Mouse (Mus musculus): Measurements from ENCODE around the gene Itgb6. TPM values are rescaled to one million over a fixed set of nuclear protein-coding genes. Genes with fewer than 3 reads are reported as not detected.

The Itgb6 gene
- polyA plus RNA-seq, 1 experiment from 2014 or later = 10.0 TPM

DNA sequence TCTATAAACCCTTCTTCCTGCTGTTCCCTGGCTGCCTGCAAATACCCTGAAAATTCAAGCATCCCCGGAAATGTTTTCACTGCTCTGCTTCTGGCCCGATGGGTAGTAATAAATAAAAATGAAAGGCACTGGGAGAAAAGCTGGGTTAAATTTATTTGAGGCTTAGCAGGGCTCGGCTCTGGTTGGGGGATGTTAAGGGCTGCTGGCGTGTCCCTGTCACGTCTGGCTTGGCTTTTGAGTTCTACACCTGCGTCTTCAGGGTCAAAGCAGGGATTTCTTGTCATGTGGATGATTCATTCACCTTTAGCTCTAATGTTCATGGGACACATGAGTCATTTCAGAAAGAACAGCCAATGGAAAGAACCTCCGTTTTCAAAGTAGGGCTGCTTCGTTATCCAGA is 26.7 kb downstream of the Itgb6 start:
- Histone ChIP-seq H3K27me3 (ENCODE audit: control insufficient read depth, insufficient read depth, low read depth, low read length) (no peaks in the 10 kb centered on the region), H3K27ac (ENCODE audit: low read length) (no peak overlapping the region; the same call in 1 of the 2 replicates), H3K4me3 (ENCODE audit: low read length) (no peak overlapping the region), H3K4me2 (ENCODE audit: low read depth, low read length) (no peak overlapping the region), H3K9me3 (ENCODE audit: control insufficient read depth, low read length) (no peaks in the 10 kb centered on the region), H3K9ac (ENCODE audit: low read length) (no peak overlapping the region), H3K36me3 (ENCODE audit: control insufficient read depth, insufficient read depth, low read length) (no peaks in the 10 kb centered on the region), H3K4me1 (replicated peaks; ENCODE audit: control insufficient read depth, insufficient read depth, low read length) (peaks cover 31% of the 10 kb centered on the region)
- WGBS = 58% methylated on average over 8 of the region's 8 CpGs
- no peak for ATAC-seq (ENCODE audit: low read depth)

DNA sequence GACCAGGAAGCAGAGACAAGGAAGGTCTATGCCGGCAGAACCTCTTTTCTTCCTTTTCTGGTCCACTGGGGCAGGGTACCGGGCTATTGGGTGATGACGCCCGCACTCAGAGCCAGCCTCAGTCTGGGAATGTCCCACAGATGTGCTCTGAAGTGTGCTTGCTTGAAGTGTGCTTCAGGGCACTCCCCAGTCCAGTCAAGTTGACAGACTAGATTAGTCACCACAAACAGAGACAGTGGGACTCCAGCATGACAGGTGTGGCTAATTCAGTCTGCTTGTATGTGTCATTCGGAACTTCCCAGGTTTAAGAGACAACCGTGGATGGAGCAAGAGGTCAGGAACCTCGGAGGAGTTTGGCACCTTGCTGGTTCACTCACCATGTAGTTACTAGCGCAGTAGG is 27.9 kb downstream of the Itgb6 start:
- ATAC-seq (ENCODE audit: low read depth) = peak; percentile 56
- H3K36me3 ChIP-seq (ENCODE audit: control insufficient read depth, insufficient read depth, low read length) = no peaks in the 10 kb centered on the region
- no peak overlapping the region for H3K4me3 ChIP-seq (ENCODE audit: low read length)
- WGBS = 52% methylated on average over 8 of the region's 8 CpGs
- no peak overlapping the region for H3K9ac ChIP-seq (ENCODE audit: low read length)
- H3K27ac ChIP-seq (ENCODE audit: low read length) = 0 out of 2 replicates have a peak overlapping the region, but pooled peaks have one; percentile 50
- peaks cover 33% of the 10 kb centered on the region for H3K4me1 ChIP-seq (replicated peaks; ENCODE audit: control insufficient read depth, insufficient read depth, low read length)
- no peak overlapping the region for H3K4me2 ChIP-seq (ENCODE audit: low read depth, low read length)
- H3K9me3 ChIP-seq (ENCODE audit: control insufficient read depth, low read length) = no peaks in the 10 kb centered on the region
- H3K27me3 ChIP-seq (ENCODE audit: control insufficient read depth, insufficient read depth, low read depth, low read length) = no peaks in the 10 kb centered on the region

DNA sequence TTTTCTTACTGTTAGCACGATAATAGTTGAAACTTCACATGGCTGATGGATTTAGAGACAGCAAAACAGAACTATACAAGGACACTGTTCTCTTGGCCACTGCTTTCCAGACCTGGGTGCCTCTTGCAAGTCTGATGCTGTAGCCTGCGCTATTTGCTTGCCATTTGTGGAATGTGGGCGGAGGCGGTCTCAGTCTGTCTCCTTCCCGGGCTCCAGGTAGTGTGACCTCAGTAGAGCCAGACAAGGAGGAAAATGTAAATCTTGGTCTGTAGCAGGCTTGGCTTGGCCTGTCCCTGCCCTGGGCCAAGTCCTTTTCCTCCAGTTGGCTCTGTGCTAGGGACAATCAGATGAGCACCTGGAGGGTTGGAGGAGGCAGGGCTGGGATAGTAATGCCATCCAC is 30.2 kb downstream of the Itgb6 start:
- H3K36me3 ChIP-seq (ENCODE audit: control insufficient read depth, insufficient read depth, low read length) = no peaks in the 10 kb centered on the region
- WGBS = 47% methylated on average over 5 of the region's 5 CpGs
- no peaks in the 10 kb centered on the region for H3K27me3 ChIP-seq (ENCODE audit: control insufficient read depth, insufficient read depth, low read depth, low read length)
- H3K4me1 ChIP-seq (replicated peaks; ENCODE audit: control insufficient read depth, insufficient read depth, low read length) = peaks cover 27% of the 10 kb centered on the region
- ATAC-seq (ENCODE audit: low read depth) = peak; percentile 45; the same call in 1 of the 2 replicates
- H3K4me2 ChIP-seq (ENCODE audit: low read depth, low read length) = no peak overlapping the region
- no peaks in the 10 kb centered on the region for H3K9me3 ChIP-seq (ENCODE audit: control insufficient read depth, low read length)
- H3K27ac ChIP-seq (ENCODE audit: low read length) = peak overlapping the region; percentile 61
- H3K4me3 ChIP-seq (ENCODE audit: low read length) = no peak overlapping the region
- no peak overlapping the region for H3K9ac ChIP-seq (ENCODE audit: low read length)

DNA sequence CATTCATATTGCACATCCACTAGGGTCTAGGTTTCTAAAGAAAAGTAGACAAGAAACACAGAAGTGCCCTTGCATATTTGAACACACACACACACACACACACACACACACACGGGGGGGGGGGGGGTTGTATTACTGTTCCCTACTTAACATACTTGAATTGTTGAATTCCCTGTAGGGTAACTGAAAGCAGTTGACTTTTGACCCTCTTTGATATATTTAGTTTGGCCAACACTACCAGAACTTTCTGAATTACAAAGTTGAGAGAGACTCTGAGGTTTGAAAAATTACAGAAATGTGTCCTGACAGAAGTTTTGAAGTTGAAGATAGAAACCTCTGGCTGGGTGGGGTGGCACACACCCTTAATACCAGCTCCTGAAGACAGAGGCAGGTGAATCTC is 32.2 kb downstream of the Itgb6 start:
- H3K27ac ChIP-seq (ENCODE audit: low read length) = peak overlapping the region; percentile 77
- H3K9me3 ChIP-seq (ENCODE audit: control insufficient read depth, low read length) = no peaks in the 10 kb centered on the region
- no peak overlapping the region for H3K4me2 ChIP-seq (ENCODE audit: low read depth, low read length)
- H3K4me3 ChIP-seq (ENCODE audit: low read length) = no peak overlapping the region
- no peaks in the 10 kb centered on the region for H3K36me3 ChIP-seq (ENCODE audit: control insufficient read depth, insufficient read depth, low read length)
- H3K27me3 ChIP-seq (ENCODE audit: control insufficient read depth, insufficient read depth, low read depth, low read length) = no peaks in the 10 kb centered on the region
- no peak for ATAC-seq (ENCODE audit: low read depth)
- H3K4me1 ChIP-seq (replicated peaks; ENCODE audit: control insufficient read depth, insufficient read depth, low read length) = peaks cover 20% of the 10 kb centered on the region
- H3K9ac ChIP-seq (ENCODE audit: low read length) = no peak overlapping the region
- WGBS = 33% methylated on average over 1 of the region's 1 CpGs

DNA sequence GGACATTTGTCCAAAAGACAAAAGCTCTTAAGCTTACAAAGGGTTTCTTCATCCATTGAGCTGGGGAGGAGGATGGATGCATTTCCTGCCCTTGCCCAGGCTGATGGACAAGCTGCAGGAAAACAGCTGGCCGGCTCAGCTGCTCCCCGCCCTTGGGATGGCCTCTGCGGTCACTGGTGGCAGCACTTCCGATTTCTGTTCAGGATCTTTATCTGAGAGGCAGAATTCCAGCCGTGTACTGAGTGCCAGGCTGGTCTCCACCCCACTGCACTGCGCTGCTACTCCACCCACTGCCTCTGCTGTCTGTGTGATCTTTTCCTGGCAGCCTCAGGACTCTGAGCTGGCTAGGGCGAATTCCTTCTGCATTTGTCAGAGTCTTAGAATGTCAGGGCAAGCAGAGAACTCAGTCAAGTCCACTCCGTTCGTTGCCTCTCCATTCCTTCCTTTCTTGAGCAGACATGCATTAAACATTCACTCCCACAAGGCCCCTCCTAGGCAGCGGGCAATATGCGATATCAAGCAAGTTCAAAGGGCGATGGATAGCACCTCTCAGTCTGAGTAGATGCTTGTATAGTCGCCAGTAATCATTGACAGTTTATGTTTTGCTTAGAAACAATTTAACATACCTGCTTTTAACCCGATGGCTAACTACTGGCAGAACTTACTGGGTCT is 33.4 kb downstream of the Itgb6 start:
- no peaks in the 10 kb centered on the region for H3K27me3 ChIP-seq (ENCODE audit: control insufficient read depth, insufficient read depth, low read depth, low read length)
- H3K4me2 ChIP-seq (ENCODE audit: low read depth, low read length) = peak overlapping the region; percentile 38
- no peaks in the 10 kb centered on the region for H3K36me3 ChIP-seq (ENCODE audit: control insufficient read depth, insufficient read depth, low read length)
- no peak overlapping the region for H3K9ac ChIP-seq (ENCODE audit: low read length)
- ATAC-seq (ENCODE audit: low read depth) = peak; percentile 95
- H3K9me3 ChIP-seq (ENCODE audit: control insufficient read depth, low read length) = no peaks in the 10 kb centered on the region
- peak overlapping the region; percentile 85 for H3K27ac ChIP-seq (ENCODE audit: low read length)
- 13% methylated on average over 14 of the region's 14 CpGs for WGBS
- peaks cover 16% of the 10 kb centered on the region for H3K4me1 ChIP-seq (replicated peaks; ENCODE audit: control insufficient read depth, insufficient read depth, low read length)
- no peak overlapping the region for H3K4me3 ChIP-seq (ENCODE audit: low read length)

DNA sequence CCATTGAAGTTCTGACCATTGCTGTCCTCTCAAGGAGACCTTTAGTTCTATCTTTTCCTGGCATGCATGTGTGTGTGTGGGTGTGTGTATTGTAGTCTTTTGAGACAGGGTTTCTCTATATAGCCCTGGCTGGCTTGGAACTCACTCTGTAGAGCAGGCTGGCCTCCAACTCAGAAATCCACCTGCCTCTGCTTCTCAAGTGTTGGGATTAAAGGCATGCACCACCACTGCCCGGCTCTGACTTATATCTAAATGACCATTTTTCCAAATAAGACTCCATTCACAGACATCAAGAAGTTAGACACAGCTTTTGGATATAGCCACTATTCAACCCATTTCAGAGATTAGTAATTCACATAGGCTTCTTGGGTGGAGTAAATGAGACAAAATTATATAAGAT is 34.3 kb downstream of the Itgb6 start:
- Histone ChIP-seq H3K4me1 (replicated peaks; ENCODE audit: control insufficient read depth, insufficient read depth, low read length) (peaks cover 14% of the 10 kb centered on the region), H3K36me3 (ENCODE audit: control insufficient read depth, insufficient read depth, low read length) (no peaks in the 10 kb centered on the region), H3K27me3 (ENCODE audit: control insufficient read depth, insufficient read depth, low read depth, low read length) (no peaks in the 10 kb centered on the region), H3K27ac (ENCODE audit: low read length) (no peak overlapping the region), H3K9ac (ENCODE audit: low read length) (no peak overlapping the region), H3K4me3 (ENCODE audit: low read length) (no peak overlapping the region), H3K4me2 (ENCODE audit: low read depth, low read length) (no peak overlapping the region), H3K9me3 (ENCODE audit: control insufficient read depth, low read length) (no peaks in the 10 kb centered on the region)
- no peak for ATAC-seq (ENCODE audit: low read depth)
- WGBS = 77% methylated on average over 1 of the region's 1 CpGs

DNA sequence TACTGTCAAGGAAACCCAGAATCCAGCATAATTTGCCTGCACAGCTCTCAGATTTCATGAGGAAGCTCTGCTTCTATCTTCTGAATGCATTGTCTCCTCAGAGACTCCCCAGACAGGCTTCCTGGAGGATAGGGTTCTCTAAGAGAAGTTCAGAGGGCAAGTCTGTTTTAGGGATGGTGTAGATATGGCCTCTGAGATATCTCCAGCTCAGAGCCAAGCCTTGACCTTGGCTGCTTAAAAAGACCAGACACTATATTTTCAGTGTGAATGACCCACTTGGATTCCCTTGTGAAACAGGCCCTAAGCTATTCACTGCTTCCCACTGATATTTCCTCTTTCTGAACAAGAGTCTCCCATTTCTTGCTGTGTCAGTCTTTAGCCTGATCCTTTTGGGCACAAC is 36.5 kb downstream of the Itgb6 start:
- Histone ChIP-seq H3K4me2 (ENCODE audit: low read depth, low read length) (no peak overlapping the region), H3K36me3 (ENCODE audit: control insufficient read depth, insufficient read depth, low read length) (no peaks in the 10 kb centered on the region), H3K4me3 (ENCODE audit: low read length) (no peak overlapping the region), H3K27me3 (ENCODE audit: control insufficient read depth, insufficient read depth, low read depth, low read length) (no peaks in the 10 kb centered on the region), H3K9ac (ENCODE audit: low read length) (no peak overlapping the region), H3K9me3 (ENCODE audit: control insufficient read depth, low read length) (no peaks in the 10 kb centered on the region), H3K4me1 (replicated peaks; ENCODE audit: control insufficient read depth, insufficient read depth, low read length) (peaks cover 14% of the 10 kb centered on the region; the same call in 1 of the 2 replicates), H3K27ac (ENCODE audit: low read length) (no peak overlapping the region)
- ATAC-seq (ENCODE audit: low read depth) = no peak

DNA sequence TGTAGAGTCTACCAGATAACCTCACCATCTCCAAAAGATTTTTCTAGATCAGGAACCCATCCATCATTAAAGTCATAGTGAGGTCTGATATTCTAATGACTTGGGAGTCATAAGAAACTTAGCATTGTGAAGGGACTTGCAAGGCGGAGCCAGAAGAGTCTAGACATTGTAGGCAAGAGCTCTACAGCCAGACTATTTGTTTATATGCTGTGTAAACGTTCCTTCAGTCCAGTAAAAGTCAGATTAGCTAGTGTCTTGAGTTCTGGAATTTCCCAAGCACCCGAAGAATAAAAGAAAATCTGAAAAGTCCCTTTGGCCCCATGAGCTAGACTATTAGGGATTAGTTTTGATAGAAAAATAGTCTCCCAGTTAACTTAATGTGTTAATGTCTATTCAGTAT is 38.3 kb downstream of the Itgb6 start:
- no peaks in the 10 kb centered on the region for H3K36me3 ChIP-seq (ENCODE audit: control insufficient read depth, insufficient read depth, low read length)
- no peak overlapping the region for H3K27ac ChIP-seq (ENCODE audit: low read length)
- no peak overlapping the region for H3K4me2 ChIP-seq (ENCODE audit: low read depth, low read length)
- peaks cover 4% of the 10 kb centered on the region; the same call in 1 of the 2 replicates for H3K4me1 ChIP-seq (replicated peaks; ENCODE audit: control insufficient read depth, insufficient read depth, low read length)
- 27% methylated on average over 3 of the region's 3 CpGs for WGBS
- H3K9ac ChIP-seq (ENCODE audit: low read length) = no peak overlapping the region
- H3K27me3 ChIP-seq (ENCODE audit: control insufficient read depth, insufficient read depth, low read depth, low read length) = no peaks in the 10 kb centered on the region
- no peak overlapping the region for H3K4me3 ChIP-seq (ENCODE audit: low read length)
- no peaks in the 10 kb centered on the region for H3K9me3 ChIP-seq (ENCODE audit: control insufficient read depth, low read length)
- no peak for ATAC-seq (ENCODE audit: low read depth)

DNA sequence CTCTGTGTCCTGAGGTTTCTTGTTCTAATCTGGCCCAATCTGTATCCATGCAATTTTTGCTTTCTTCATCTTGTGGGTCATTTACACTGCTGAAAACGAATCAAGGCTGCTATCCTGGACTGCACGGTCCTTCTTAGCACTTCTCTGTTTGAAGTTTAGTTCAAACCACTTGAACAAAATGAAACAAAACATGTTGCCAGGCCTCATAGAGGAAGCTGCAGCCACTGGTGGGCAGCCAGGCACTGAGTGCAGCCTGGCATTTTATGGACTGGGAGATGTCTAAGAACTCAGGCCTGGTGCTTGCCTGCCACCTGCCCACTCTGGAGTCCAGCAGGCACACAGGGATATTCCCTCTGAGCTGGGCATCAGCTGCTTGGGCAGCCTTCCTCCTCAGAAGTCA is 39.9 kb downstream of the Itgb6 start:
- H3K27ac ChIP-seq (ENCODE audit: low read length) = no peak overlapping the region
- no peak overlapping the region for H3K4me2 ChIP-seq (ENCODE audit: low read depth, low read length)
- H3K27me3 ChIP-seq (ENCODE audit: control insufficient read depth, insufficient read depth, low read depth, low read length) = no peaks in the 10 kb centered on the region
- ATAC-seq (ENCODE audit: low read depth) = no peak
- no peak overlapping the region for H3K4me3 ChIP-seq (ENCODE audit: low read length)
- no peaks in the 10 kb centered on the region for H3K36me3 ChIP-seq (ENCODE audit: control insufficient read depth, insufficient read depth, low read length)
- no peaks in the 10 kb centered on the region for H3K4me1 ChIP-seq (replicated peaks; ENCODE audit: control insufficient read depth, insufficient read depth, low read length)
- H3K9me3 ChIP-seq (ENCODE audit: control insufficient read depth, low read length) = no peaks in the 10 kb centered on the region
- WGBS = 53% methylated on average over 2 of the region's 2 CpGs
- no peak overlapping the region for H3K9ac ChIP-seq (ENCODE audit: low read length)

DNA sequence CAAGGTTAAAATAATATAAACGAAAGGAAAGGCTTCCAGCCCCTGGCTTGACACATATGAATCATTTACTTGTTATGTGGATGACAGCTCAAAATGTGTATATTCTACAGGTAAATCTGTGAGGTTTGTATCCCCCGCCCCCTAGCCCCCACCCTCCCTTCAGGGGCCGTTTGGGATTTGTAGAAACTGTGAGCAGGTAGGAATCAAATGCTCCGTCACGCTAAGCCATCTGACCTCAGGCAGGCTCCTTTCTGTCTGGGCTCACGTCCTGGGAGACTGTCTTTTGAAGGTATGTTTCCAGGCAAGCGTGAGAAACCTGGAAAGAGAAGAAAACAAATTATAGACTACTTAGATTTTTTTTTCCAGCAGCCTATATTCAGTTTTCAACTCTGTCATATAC is 48.0 kb downstream of the Itgb6 start:
- H3K4me2 ChIP-seq (ENCODE audit: low read depth, low read length) = no peak overlapping the region

More for the DNA sequence above, 48.0 kb downstream of the Itgb6 start:
- no peaks in the 10 kb centered on the region for H3K36me3 ChIP-seq (ENCODE audit: control insufficient read depth, insufficient read depth, low read length)
- ATAC-seq (ENCODE audit: low read depth) = no peak
- no peaks in the 10 kb centered on the region for H3K4me1 ChIP-seq (replicated peaks; ENCODE audit: control insufficient read depth, insufficient read depth, low read length)
- no peaks in the 10 kb centered on the region for H3K27me3 ChIP-seq (ENCODE audit: control insufficient read depth, insufficient read depth, low read depth, low read length)
- H3K27ac ChIP-seq (ENCODE audit: low read length) = no peak overlapping the region
- no peak overlapping the region for H3K4me3 ChIP-seq (ENCODE audit: low read length)
- no peak overlapping the region for H3K9ac ChIP-seq (ENCODE audit: low read length)
- WGBS = 56% methylated on average over 7 of the region's 7 CpGs
- H3K9me3 ChIP-seq (ENCODE audit: control insufficient read depth, low read length) = no peaks in the 10 kb centered on the region

Measured in lung, embryonic 16.5 days (tissue).